Mouse (Mus musculus) bone marrow macrophage, adult 2 months (primary cell): ENCODE measurements around the gene Lpxn.

ENCODE experiments used
- CTCF ChIP-seq: IDR thresholded peaks from 2 replicates; pipeline ENCODE4 v1.5.1; 2012; ENCODE audit warnings: low read depth, mild to moderate bottlenecking, low read length, moderate library complexity
- POLR2A ChIP-seq: IDR thresholded peaks from 2 replicates; pipeline ENCODE4 v1.6.1; 2012; ENCODE audit warnings: mild to moderate bottlenecking, low read depth, low read length, borderline replicate concordance

- TF ChIP-seq POLR2A = no peak
- TF ChIP-seq CTCF = no peak
Measured at GRCm38 (mm10) chr19:12820383-12820782, 24.4 kb downstream of the Lpxn start.
